Mouse (Mus musculus): ENCODE measurements around the gene Ccn2.

Gene Ccn2

DNA sequence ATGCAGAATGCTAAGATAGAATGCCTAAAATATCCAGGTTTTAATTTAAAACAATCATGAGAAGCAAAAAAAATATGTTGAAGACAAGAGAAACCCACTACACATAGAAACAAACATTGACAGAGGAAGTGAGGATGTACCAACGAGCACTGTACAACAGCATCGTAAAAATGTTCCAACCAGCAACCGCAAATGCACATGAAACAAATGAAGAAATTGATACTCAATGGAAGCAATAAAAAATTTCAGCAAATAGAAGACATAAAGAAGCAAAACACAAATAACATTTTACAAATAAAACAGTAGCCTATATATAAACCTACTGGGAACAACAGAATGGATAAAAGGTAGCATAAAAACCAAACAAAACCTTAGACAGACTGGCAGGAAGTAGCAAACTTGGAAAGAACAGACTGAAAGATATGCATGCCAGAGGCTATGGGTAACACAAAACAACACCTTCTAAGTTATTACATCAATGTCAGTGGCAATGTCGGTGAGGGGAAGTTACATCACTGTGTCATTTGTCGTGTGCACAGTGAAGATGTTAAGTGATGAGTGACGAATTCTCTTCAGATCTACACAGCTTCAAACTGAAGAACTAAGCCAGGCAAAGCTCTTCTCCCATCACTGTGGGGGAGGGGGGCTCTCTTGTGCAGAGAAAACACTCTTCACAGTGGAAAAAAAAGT, 45.1 kb downstream of the Ccn2 start:
- peak; percentile 76 for DNase-seq (ENCODE audit: low read depth, low spot score)

DNA sequence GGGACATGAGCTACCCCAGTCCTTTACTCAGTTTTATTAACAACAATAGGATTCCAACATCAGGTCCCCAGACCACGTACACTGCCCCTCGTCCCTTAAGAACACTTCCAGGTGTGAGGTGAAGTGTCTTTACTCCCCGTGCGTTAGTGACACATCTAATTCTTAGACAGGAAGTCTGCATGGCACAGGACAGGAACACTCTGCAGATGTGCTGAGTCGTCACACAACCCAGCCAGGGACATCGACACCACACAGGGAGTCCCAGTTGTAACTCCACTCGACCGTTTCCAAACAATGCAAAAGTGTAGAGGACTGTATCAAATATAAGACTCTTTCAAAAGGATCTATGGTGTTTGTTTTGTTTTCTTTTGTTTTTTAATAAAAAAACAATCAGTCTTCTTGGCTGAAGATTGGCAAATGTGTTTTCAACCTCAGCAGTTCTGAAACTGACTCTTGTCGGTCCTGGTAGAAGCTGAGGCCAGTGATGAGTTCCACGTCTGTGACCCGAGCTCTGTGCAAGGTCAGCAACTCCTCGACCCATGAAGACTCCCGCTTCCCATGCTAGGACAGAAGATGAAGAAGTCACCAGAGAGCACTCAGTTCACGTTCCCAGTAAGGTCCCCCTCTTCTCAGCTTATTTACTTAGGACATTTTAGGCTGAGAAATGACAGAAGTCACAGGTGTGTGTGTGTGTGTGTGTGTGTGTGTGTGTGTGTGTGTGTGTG, 46.3 kb downstream of the Ccn2 start:
- DNase-seq (ENCODE audit: low read depth, low spot score): peak; percentile 58

DNA sequence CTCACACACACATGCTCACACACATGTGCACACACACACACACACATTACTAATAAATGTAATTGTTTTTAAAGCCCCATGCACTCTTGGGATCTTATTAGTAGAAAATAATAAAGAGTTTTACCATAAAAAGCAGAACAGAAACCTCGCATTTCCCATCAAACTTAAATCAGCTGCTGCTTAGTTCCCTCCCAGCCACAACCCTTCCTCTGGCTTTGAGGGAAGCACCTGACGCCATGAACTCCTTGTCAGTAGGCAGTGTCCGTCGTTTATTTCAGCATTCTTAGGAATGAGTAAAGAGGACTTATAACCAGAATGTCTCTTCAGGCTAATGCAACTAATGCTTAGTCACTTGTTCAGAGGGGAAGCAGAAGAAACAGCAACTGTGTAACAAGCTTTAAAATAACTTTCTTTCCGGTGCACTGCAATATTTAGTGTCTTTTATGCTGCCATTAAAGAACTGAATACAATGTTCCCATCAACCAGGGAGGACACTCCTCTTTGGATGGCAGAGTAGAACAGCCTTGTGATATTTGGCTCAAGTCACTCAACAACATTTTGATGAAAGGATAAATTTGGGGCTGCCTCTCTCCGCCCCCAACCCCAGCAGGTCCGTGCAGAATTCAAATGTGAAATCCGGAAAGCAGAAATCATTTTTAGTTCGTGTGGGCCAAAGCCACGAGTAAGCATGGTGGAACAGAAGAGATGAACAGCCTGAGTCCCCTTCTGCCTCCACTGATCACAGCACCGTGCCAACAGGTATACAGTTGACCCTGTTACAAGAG, 47.7 kb downstream of the Ccn2 start:
- no peak for DNase-seq (ENCODE audit: low read depth, low spot score)

DNA sequence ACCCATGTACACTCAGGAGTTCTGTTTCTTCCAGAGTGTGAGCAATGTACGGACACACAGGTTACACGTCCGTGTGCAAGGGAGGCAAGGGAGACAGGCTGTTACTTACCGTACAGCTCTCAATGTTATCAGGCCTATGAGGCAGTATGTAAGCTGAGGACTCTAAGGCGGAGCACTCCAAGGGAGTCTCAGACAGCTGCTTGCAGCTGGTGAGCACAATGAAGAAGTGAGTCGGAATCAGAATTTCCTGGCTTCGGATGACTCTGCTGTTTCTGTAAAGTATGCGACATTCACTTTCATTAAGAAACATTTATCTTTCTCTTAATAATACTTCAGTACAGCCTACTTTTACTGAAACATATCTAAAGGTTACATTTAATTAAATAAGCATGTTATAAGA, 49.9 kb downstream of the Ccn2 start:
- DNase-seq (ENCODE audit: low read depth, low spot score): no peak
